Mouse (Mus musculus) thymus, adult 2 months (tissue): ENCODE results near the gene Fkrp.

ENCODE experiments used
- CTCF ChIP-seq: fragments of 200-500 bp; IDR thresholded peaks from 2 replicates; pipeline ENCODE4 v1.5.1; 2012; ENCODE audit warnings: mild to moderate bottlenecking, control low read depth, low read length, moderate library complexity, borderline replicate concordance; ENCODE audit not compliant: control insufficient read depth, poor library complexity, insufficient read depth; ENCODE audit errors: extremely low read depth
- POLR2A ChIP-seq: fragments of 200-500 bp; IDR thresholded peaks from 2 replicates; pipeline ENCODE4 v1.6.1; 2012; ENCODE audit warnings: mild to moderate bottlenecking, low read length, control low read depth, moderate library complexity; ENCODE audit not compliant: control insufficient read depth, poor library complexity, insufficient read depth; ENCODE audit errors: extremely low read depth

DNA sequence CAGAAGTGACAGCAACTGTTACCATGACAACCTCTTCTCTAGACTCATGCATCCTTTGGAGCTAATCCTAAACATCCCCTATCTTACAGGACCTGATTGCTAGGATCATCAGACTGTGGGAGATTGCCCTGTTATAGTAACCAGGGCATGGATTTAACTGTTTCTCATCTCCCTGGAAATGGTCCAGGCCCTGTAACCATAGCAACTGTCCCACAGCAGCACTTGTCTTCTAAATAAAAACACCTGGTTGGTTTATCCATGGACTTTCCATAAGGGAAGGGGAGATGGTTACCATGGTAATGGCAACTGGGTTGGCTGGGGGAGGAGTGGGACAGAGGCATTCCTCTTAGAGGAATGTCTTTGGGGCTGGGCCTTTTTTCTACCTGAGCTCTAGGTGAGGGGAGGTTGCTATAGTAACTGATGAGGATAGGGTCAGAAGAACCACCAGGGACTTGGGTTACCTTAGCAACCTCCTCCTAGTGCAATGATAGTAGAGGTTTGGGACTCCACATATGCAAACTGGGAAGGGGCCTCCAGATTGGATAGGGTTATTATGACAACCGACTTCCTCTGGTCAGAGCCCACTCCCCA, 1.1 kb downstream of the Fkrp start, which contains the start of gene Strn4:
- TF ChIP-seq CTCF (no peak), POLR2A (no peak)
